Mouse (Mus musculus): ENCODE measurements around the gene Arl15. TPM values are rescaled to one million over a fixed set of nuclear protein-coding genes. Genes with fewer than 3 reads are reported as not detected.
A peak's percentile ranks its signal among the peaks of the same experiment; 100 is the strongest.

The Arl15 gene
- polyA plus RNA-seq, 1 experiment from 2014 or later: 11.8 TPM

- Histone ChIP-seq H3K4me1 (ENCODE audit: insufficient read depth) (no peaks in the 10 kb centered on the region), H3K9ac (no peak overlapping the region), H3K36me3 (ENCODE audit: insufficient read depth) (no peaks in the 10 kb centered on the region), H3K27me3 (ENCODE audit: insufficient read depth, low read length) (no peaks in the 10 kb centered on the region), H3K9me3 (ENCODE audit: low read depth, low read length) (no peaks in the 10 kb centered on the region), H3K4me3 (ENCODE audit: low read depth, low read length) (no peak overlapping the region), H3K27ac (ENCODE audit: low read depth) (no peak overlapping the region), H3K4me2 (no peak overlapping the region)
- DNase-seq (peak; percentile 66), ATAC-seq (ENCODE audit: insufficient read depth) (peak; percentile 65)
- no peak for TF ChIP-seq CTCF (IDR thresholded peaks at IDR 0.05; ENCODE audit: low read depth)
- WGBS: 22% methylated on average over 12 of the region's 12 CpGs
These were observed 372.3 kb downstream of the Arl15 start for GRCm38 (mm10) chr13:114166439-114167183.

- no peak overlapping the region for H3K4me3 ChIP-seq (ENCODE audit: low read depth, low read length)
- no peaks in the 10 kb centered on the region for H3K36me3 ChIP-seq (ENCODE audit: insufficient read depth)
- 38% methylated on average over 5 of the region's 5 CpGs for WGBS
- no peaks in the 10 kb centered on the region for H3K27me3 ChIP-seq (ENCODE audit: insufficient read depth, low read length)
- TF ChIP-seq CTCF (IDR thresholded peaks at IDR 0.05; ENCODE audit: low read depth): no peak
- ATAC-seq (ENCODE audit: insufficient read depth) (no peak), DNase-seq (peak; percentile 9)
- H3K9ac ChIP-seq: no peak overlapping the region
- H3K4me2 ChIP-seq: no peak overlapping the region
- no peaks in the 10 kb centered on the region for H3K9me3 ChIP-seq (ENCODE audit: low read depth, low read length)
- no peak overlapping the region for H3K27ac ChIP-seq (ENCODE audit: low read depth)
- H3K4me1 ChIP-seq (ENCODE audit: insufficient read depth): no peaks in the 10 kb centered on the region
These were observed 375.8 kb downstream of the Arl15 start for GRCm38 (mm10) chr13:114170061-114170460.

- Histone ChIP-seq H3K9ac (no peak overlapping the region), H3K27ac (ENCODE audit: low read depth) (no peak overlapping the region), H3K9me3 (ENCODE audit: low read depth, low read length) (no peaks in the 10 kb centered on the region), H3K36me3 (ENCODE audit: insufficient read depth) (no peaks in the 10 kb centered on the region), H3K4me2 (no peak overlapping the region), H3K4me1 (ENCODE audit: insufficient read depth) (no peaks in the 10 kb centered on the region), H3K4me3 (ENCODE audit: low read depth, low read length) (no peak overlapping the region), H3K27me3 (ENCODE audit: insufficient read depth, low read length) (no peaks in the 10 kb centered on the region)
- no peak for ATAC-seq (ENCODE audit: insufficient read depth)
- WGBS: 90% methylated on average over 5 of the region's 5 CpGs
- no peak for TF ChIP-seq CTCF (IDR thresholded peaks at IDR 0.05; ENCODE audit: low read depth)
- DNase-seq: no peak
These were observed 377.2 kb downstream of the Arl15 start for GRCm38 (mm10) chr13:114171465-114171864.

GRCm38 (mm10) chr13:114188107-114188506, 393.8 kb downstream of the Arl15 start:
- H3K9me3 ChIP-seq (ENCODE audit: low read depth, low read length): no peaks in the 10 kb centered on the region
- H3K9ac ChIP-seq: no peak overlapping the region
- no peak overlapping the region for H3K27ac ChIP-seq (ENCODE audit: low read depth)
- 46% methylated on average over 7 of the region's 7 CpGs for WGBS
- no peak overlapping the region for H3K4me2 ChIP-seq
- H3K4me1 ChIP-seq (ENCODE audit: insufficient read depth): no peaks in the 10 kb centered on the region
- peak; percentile 81 for ATAC-seq (ENCODE audit: insufficient read depth)
- no peak overlapping the region for H3K4me3 ChIP-seq (ENCODE audit: low read depth, low read length)
- peak; percentile 64 for DNase-seq
- no peaks in the 10 kb centered on the region; the same call in 1 of the 2 replicates for H3K27me3 ChIP-seq (ENCODE audit: insufficient read depth, low read length)
- H3K36me3 ChIP-seq (ENCODE audit: insufficient read depth): no peaks in the 10 kb centered on the region
- TF ChIP-seq CTCF (IDR thresholded peaks at IDR 0.05; ENCODE audit: low read depth): no peak

- no peaks in the 10 kb centered on the region; the same call in 1 of the 2 replicates for H3K27me3 ChIP-seq (ENCODE audit: insufficient read depth, low read length)
- no peak overlapping the region for H3K27ac ChIP-seq (ENCODE audit: low read depth)
- H3K4me1 ChIP-seq (ENCODE audit: insufficient read depth): no peaks in the 10 kb centered on the region
- H3K4me2 ChIP-seq: no peak overlapping the region
- no peak overlapping the region for H3K4me3 ChIP-seq (ENCODE audit: low read depth, low read length)
- 87% methylated on average over 7 of the region's 7 CpGs for WGBS
- DNase-seq: no peak
- H3K9ac ChIP-seq: no peak overlapping the region
- no peaks in the 10 kb centered on the region for H3K9me3 ChIP-seq (ENCODE audit: low read depth, low read length)
- TF ChIP-seq CTCF (IDR thresholded peaks at IDR 0.05; ENCODE audit: low read depth): no peak
- no peak for ATAC-seq (ENCODE audit: insufficient read depth)
- H3K36me3 ChIP-seq (ENCODE audit: insufficient read depth): no peaks in the 10 kb centered on the region
These were observed 394.5 kb downstream of the Arl15 start for GRCm38 (mm10) chr13:114188801-114189200.

GRCm38 (mm10) chr13:114189441-114189840, 395.1 kb downstream of the Arl15 start:
- Histone ChIP-seq H3K9ac (no peak overlapping the region), H3K36me3 (ENCODE audit: insufficient read depth) (no peaks in the 10 kb centered on the region), H3K4me1 (ENCODE audit: insufficient read depth) (no peaks in the 10 kb centered on the region), H3K27ac (ENCODE audit: low read depth) (no peak overlapping the region), H3K27me3 (ENCODE audit: insufficient read depth, low read length) (no peaks in the 10 kb centered on the region; the same call in 1 of the 2 replicates), H3K4me2 (no peak overlapping the region), H3K9me3 (ENCODE audit: low read depth, low read length) (no peaks in the 10 kb centered on the region), H3K4me3 (ENCODE audit: low read depth, low read length) (no peak overlapping the region)
- no peak for TF ChIP-seq CTCF (IDR thresholded peaks at IDR 0.05; ENCODE audit: low read depth)
- no peak for DNase-seq
- no peak for ATAC-seq (ENCODE audit: insufficient read depth)
- 84% methylated on average over 6 of the region's 6 CpGs for WGBS

GRCm38 (mm10) chr13:114190898-114191297, 396.6 kb downstream of the Arl15 start:
- ATAC-seq (ENCODE audit: insufficient read depth) (no peak), DNase-seq (peak; percentile 23)
- no peaks in the 10 kb centered on the region for H3K9me3 ChIP-seq (ENCODE audit: low read depth, low read length)
- TF ChIP-seq CTCF (IDR thresholded peaks at IDR 0.05; ENCODE audit: low read depth): no peak
- no peaks in the 10 kb centered on the region for H3K36me3 ChIP-seq (ENCODE audit: insufficient read depth)
- no peaks in the 10 kb centered on the region; the same call in 1 of the 2 replicates for H3K27me3 ChIP-seq (ENCODE audit: insufficient read depth, low read length)
- no peak overlapping the region for H3K27ac ChIP-seq (ENCODE audit: low read depth)
- no peaks in the 10 kb centered on the region for H3K4me1 ChIP-seq (ENCODE audit: insufficient read depth)
- no peak overlapping the region for H3K4me3 ChIP-seq (ENCODE audit: low read depth, low read length)
- WGBS: 70% methylated on average over 10 of the region's 10 CpGs
- no peak overlapping the region for H3K4me2 ChIP-seq
- H3K9ac ChIP-seq: no peak overlapping the region
